7 mouse cellular contexts compared by ENCODE assay signal in the genomic region with DNA sequence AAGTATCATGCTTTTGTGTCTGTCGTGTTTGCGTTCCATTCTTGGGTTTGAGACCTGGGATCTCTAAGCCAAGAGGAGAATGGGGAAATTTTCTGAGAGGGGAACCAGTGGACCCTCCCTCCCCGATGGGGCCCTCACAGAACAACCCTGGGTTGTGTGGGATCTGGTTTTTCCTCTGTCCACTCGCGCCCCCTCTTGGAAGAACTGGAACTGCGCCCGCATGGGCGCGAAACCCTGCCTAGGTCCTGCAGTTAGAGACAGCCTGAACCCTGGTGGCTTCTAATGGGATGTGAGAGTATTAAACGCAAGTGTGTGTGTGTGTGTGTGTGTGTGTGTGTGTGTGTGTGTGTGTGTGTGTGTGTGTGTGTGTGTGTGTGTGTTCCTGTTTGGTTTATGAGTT. TPM values are rescaled to one million over a fixed set of nuclear protein-coding genes. Genes with fewer than 3 reads are reported as not detected.
DNase-seq lines count a peak whose midpoint lies in the region; ATAC-seq and TF ChIP-seq lines count a peak whose summit lies in the region.

No protein-coding gene starts in this region.

- no peaks in the 10 kb centered on the region for H3K9me3 ChIP-seq in E14TG2a.4 (ENCODE audit: low read length)
- H3K9me3 ChIP-seq in heart, embryonic 14.5 days (ENCODE audit: control insufficient read depth, low read length) = no peaks in the 10 kb centered on the region
- no peaks in the 10 kb centered on the region for H3K9me3 ChIP-seq in kidney, embryonic 16.5 days (ENCODE audit: low read length)
- no peaks in the 10 kb centered on the region for H3K9me3 ChIP-seq in stomach, embryonic 16.5 days (replicated peaks; ENCODE audit: control insufficient read depth, low read length)

- peak; percentile 60 for TF ChIP-seq CTCF in E14TG2a.4 (conservative IDR thresholded peaks at IDR 0.05; ENCODE audit: low read length)

- peaks cover 45% of the 10 kb centered on the region for H3K4me1 ChIP-seq in E14TG2a.4 (replicated peaks; ENCODE audit: low read depth, low read length)
- H3K4me1 ChIP-seq in heart, embryonic 14.5 days (ENCODE audit: control insufficient read depth in 2 of 2, insufficient read depth in 2 of 2, low read length in 2 of 2) = peaks cover 23 to 39% of the 10 kb centered on the region in 2 experiments
- H3K4me1 ChIP-seq in kidney, embryonic 16.5 days (ENCODE audit: insufficient read depth, low read length) = peaks cover 44% of the 10 kb centered on the region
- H3K4me1 ChIP-seq in stomach, embryonic 16.5 days (ENCODE audit: control insufficient read depth, insufficient read depth, low read length) = peaks cover 41% of the 10 kb centered on the region

- H3K27ac ChIP-seq in heart, embryonic 14.5 days (replicated peaks in 1 of 2; ENCODE audit: control insufficient read depth in 1 of 2, insufficient read depth in 1 of 2, low read depth in 2 of 2, low read length in 2 of 2) = peak overlapping the region; percentile 35 to 76; a peak in 2 of 4 replicates
- H3K27ac ChIP-seq in kidney, embryonic 16.5 days (ENCODE audit: low read length) = peak overlapping the region; percentile 83
- H3K27ac ChIP-seq in stomach, embryonic 16.5 days (ENCODE audit: low read length) = peak overlapping the region; percentile 97

- H3K27me3 ChIP-seq in E14TG2a.4 (ENCODE audit: insufficient read depth, low read length) = no peaks in the 10 kb centered on the region
- H3K27me3 ChIP-seq in heart, embryonic 14.5 days (ENCODE audit: control insufficient read depth, insufficient read depth, low read length) = no peaks in the 10 kb centered on the region
- H3K27me3 ChIP-seq in kidney, embryonic 16.5 days (ENCODE audit: insufficient read depth, low read length) = no peaks in the 10 kb centered on the region
- no peaks in the 10 kb centered on the region for H3K27me3 ChIP-seq in stomach, embryonic 16.5 days (ENCODE audit: control insufficient read depth, insufficient read depth, low read length)

- DNase-seq in 416B (ENCODE audit: low read depth) = peak; percentile 95
- DNase-seq in embryo, embryonic 10.5 days (ENCODE audit: low spot score) = peak; percentile 87
- DNase-seq in lung, postnatal 36 days = peak; percentile 90

- no peak overlapping the region for H3K4me3 ChIP-seq in E14TG2a.4 (replicated peaks; ENCODE audit: low read length)
- H3K4me3 ChIP-seq in heart, embryonic 14.5 days (ENCODE audit: control insufficient read depth in 1 of 2, insufficient read depth in 1 of 2, low read depth in 1 of 2, low read length in 2 of 2) = no peak overlapping the region
- H3K4me3 ChIP-seq in kidney, embryonic 16.5 days (ENCODE audit: low read length) = no peak overlapping the region; the same call in 1 of the 2 replicates
- no peak overlapping the region for H3K4me3 ChIP-seq in stomach, embryonic 16.5 days (replicated peaks; ENCODE audit: low read length)

- H3K36me3 ChIP-seq in E14TG2a.4 (ENCODE audit: insufficient read depth, low read length) = peaks cover 6% of the 10 kb centered on the region; the same call in 1 of the 2 replicates
- H3K36me3 ChIP-seq in heart, embryonic 14.5 days (ENCODE audit: control insufficient read depth, insufficient read depth, low read length) = no peaks in the 10 kb centered on the region
- H3K36me3 ChIP-seq in kidney, embryonic 16.5 days (ENCODE audit: insufficient read depth, low read length) = no peaks in the 10 kb centered on the region
- H3K36me3 ChIP-seq in stomach, embryonic 16.5 days (ENCODE audit: control insufficient read depth, insufficient read depth, low read length) = no peaks in the 10 kb centered on the region

- H3K9ac ChIP-seq in heart, embryonic 14.5 days (ENCODE audit: low read length) = peak overlapping the region; percentile 44; the same call in 1 of the 2 replicates
- H3K9ac ChIP-seq in kidney, embryonic 16.5 days (replicated peaks; ENCODE audit: low read length) = peak overlapping the region; percentile 41; the same call in 1 of the 2 replicates
- H3K9ac ChIP-seq in stomach, embryonic 16.5 days (ENCODE audit: low read length) = no peak overlapping the region

- 30% methylated on average over 10 of the region's 10 CpGs for WGBS in heart, embryonic 14.5 days
- 40% methylated on average over 10 of the region's 10 CpGs for WGBS in kidney, embryonic 16.5 days
- WGBS in stomach, embryonic 16.5 days = 26% methylated on average over 10 of the region's 10 CpGs

- peak overlapping the region; percentile 42; the same call in 1 of the 2 replicates for H3K4me2 ChIP-seq in heart, embryonic 14.5 days (ENCODE audit: low read length)
- 0 out of 2 replicates have a peak overlapping the region, but pooled peaks have one; percentile 20 for H3K4me2 ChIP-seq in kidney, embryonic 16.5 days (replicated peaks; ENCODE audit: low read depth, low read length)
- peak overlapping the region; percentile 28 for H3K4me2 ChIP-seq in stomach, embryonic 16.5 days (ENCODE audit: low read depth, low read length)

- ATAC-seq in heart, embryonic 14.5 days (ENCODE audit: insufficient number of reproducible peaks, insufficient read depth, low FRiP score, low read depth) = no peak
- no peak for ATAC-seq in kidney, embryonic 16.5 days (ENCODE audit: low FRiP score, low TSS enrichment)
- peak; percentile 22; the same call in 1 of the 2 replicates for ATAC-seq in stomach, embryonic 16.5 days (ENCODE audit: insufficient read depth, low FRiP score)

RNA-seq across cellular contexts. Expression of a gene that starts 6.4 kb away (rescaled TPM):
- 56.8 and 61.1 TPM in 2 replicates for polyA plus RNA-seq in heart, embryonic 14.5 days (2014; fragmentation: Nextera tagmentation; extraction: Ambion mirVana)
- polyA plus RNA-seq in kidney, embryonic 16.5 days (2015; fragmentation: Nextera tagmentation; extraction: Ambion mirVana) = 139 and 151 TPM in 2 replicates
- polyA plus RNA-seq in stomach, embryonic 16.5 days (2015; fragmentation: Nextera tagmentation; extraction: Ambion mirVana) = 125 and 145 TPM in 2 replicates

RNA-seq across cellular contexts. Expression of a gene that starts 11.5 kb away (rescaled TPM):
- 18.5 and 18.6 TPM in 2 replicates for polyA plus RNA-seq in heart, embryonic 14.5 days (2014; fragmentation: Nextera tagmentation; extraction: Ambion mirVana)
- polyA plus RNA-seq in kidney, embryonic 16.5 days (2015; fragmentation: Nextera tagmentation; extraction: Ambion mirVana) = 19.6 and 22.1 TPM in 2 replicates
- 21.3 and 23.9 TPM in 2 replicates for polyA plus RNA-seq in stomach, embryonic 16.5 days (2015; fragmentation: Nextera tagmentation; extraction: Ambion mirVana)

RNA-seq across cellular contexts. Expression of a gene that starts 55.6 kb away (rescaled TPM):
- 20.8 and 25.6 TPM in 2 replicates for polyA plus RNA-seq in heart, embryonic 14.5 days (2014; fragmentation: Nextera tagmentation; extraction: Ambion mirVana)
- polyA plus RNA-seq in kidney, embryonic 16.5 days (2015; fragmentation: Nextera tagmentation; extraction: Ambion mirVana) = 27.6 and 28.0 TPM in 2 replicates
- 24.0 and 25.2 TPM in 2 replicates for polyA plus RNA-seq in stomach, embryonic 16.5 days (2015; fragmentation: Nextera tagmentation; extraction: Ambion mirVana)
